Mouse (Mus musculus) limb, embryonic 11.5 days (tissue): ENCODE measurements at regions not wholly inside any gene's neighbourhood (a gene's known extent, or its start where the extent isn't known, plus 50 kb on each side); places are given as distances from the start of the nearest gene placed in this dataset.
"Not testable (repeated sequence)": the region's sequence is repeated elsewhere in the genome, so short reads cannot be mapped to it uniquely, and the experiment has no call there.

ENCODE experiments used
- ATAC-seq: fragments of 200-750 bp; cut with Nextera tagmentation; 2 replicates; pipeline ENCODE4 v1.8.0; 2017; ENCODE audit warnings: low read depth; ENCODE audit not compliant: insufficient number of reproducible peaks, low FRiP score, low TSS enrichment
- DNase-seq: peaks from one replicate; pipeline ENCODE4 v3.0.0-alpha.2; 2015; ENCODE audit warnings: low spot score
- H3K27ac ChIP-seq: fragments of 300-500 bp; sonication (generic); replicated peaks from 2 replicates; pipeline ENCODE4 v1.5.1; 2014; ENCODE audit warnings: low read depth, mild to moderate bottlenecking, low read length
- H3K27me3 ChIP-seq: fragments of 300-500 bp; sonication (generic); 2 replicates; pipeline ENCODE4 v1.6.1; 2014; ENCODE audit warnings: mild to moderate bottlenecking, low read length, mixed read lengths; ENCODE audit not compliant: control insufficient read depth, insufficient read depth
- H3K36me3 ChIP-seq: fragments of 300-500 bp; sonication (generic); 2 replicates; pipeline ENCODE4 v1.6.1; 2014; ENCODE audit warnings: mild to moderate bottlenecking, low read length, moderate library complexity, mixed read lengths; ENCODE audit not compliant: control insufficient read depth, insufficient read depth
- H3K4me1 ChIP-seq: fragments of 300-500 bp; sonication (generic); 2 replicates; pipeline ENCODE4 v1.6.1; 2014; ENCODE audit warnings: low read length, mixed read lengths; ENCODE audit not compliant: control insufficient read depth, insufficient read depth
- H3K4me2 ChIP-seq: fragments of 300-500 bp; sonication (generic); 2 replicates; pipeline ENCODE4 v1.6.1; 2014; ENCODE audit warnings: low read depth, mild to moderate bottlenecking, moderate library complexity; ENCODE audit not compliant: severe bottlenecking
- H3K4me3 ChIP-seq: fragments of 300-500 bp; sonication (generic); 2 replicates; pipeline ENCODE4 v1.5.1; 2014; ENCODE audit warnings: low read depth, low read length
- H3K9ac ChIP-seq: fragments of 300-500 bp; sonication (generic); 2 replicates; pipeline ENCODE4 v1.6.1; 2014; ENCODE audit warnings: mild to moderate bottlenecking, low read length
- H3K9me3 ChIP-seq: fragments of 300-500 bp; sonication (generic); 2 replicates; pipeline ENCODE4 v1.6.1; 2016; ENCODE audit warnings: low read length; ENCODE audit not compliant: control insufficient read depth
- WGBS: fragments of 180-500 bp; shearing (Covaris S2); extraction: QIAGEN DNeasy Blood & Tissue Kit; methylation state at CpG from one replicate; pipeline ENCODE4 v1.1.7; 2014; 5-methylcytosine and 5-hydroxymethylcytosine counted together

- H3K27me3 ChIP-seq, result no peaks in the 10 kb centered on the region
- H3K36me3 ChIP-seq, result no peaks in the 10 kb centered on the region
- no peak overlapping the region for H3K4me3 ChIP-seq
- H3K27ac ChIP-seq, result no peak overlapping the region
- WGBS, result 61% methylated on average over 9 of the region's 9 CpGs
- peaks cover 16% of the 10 kb centered on the region for H3K4me1 ChIP-seq
- ATAC-seq (no peak), DNase-seq (no peak)
- no peak overlapping the region for H3K4me2 ChIP-seq
- H3K9ac ChIP-seq, result no peak overlapping the region
- no peaks in the 10 kb centered on the region for H3K9me3 ChIP-seq
These were observed 80.9 kb upstream of the Gm5148 start for GRCm38 (mm10) chr3:37804941-37805804.

- Histone ChIP-seq H3K36me3 (no peaks in the 10 kb centered on the region), H3K27ac (no peak overlapping the region), H3K4me1 (peaks cover 16% of the 10 kb centered on the region), H3K27me3 (no peaks in the 10 kb centered on the region), H3K4me2 (no peak overlapping the region), H3K9me3 (no peaks in the 10 kb centered on the region), H3K4me3 (no peak overlapping the region), H3K9ac (no peak overlapping the region)
- ATAC-seq (no peak), DNase-seq (no peak)
- WGBS, result 57% methylated on average over 5 of the region's 5 CpGs
These were observed 80.0 kb upstream of the Gm5148 start for GRCm38 (mm10) chr3:37804261-37804660.

- H3K4me3 ChIP-seq, DNase-seq, H3K27me3 ChIP-seq, H3K27ac ChIP-seq, H3K4me2 ChIP-seq, H3K36me3 ChIP-seq, H3K9ac ChIP-seq, H3K9me3 ChIP-seq, ATAC-seq: not testable (repeated sequence)
- peaks cover 16% of the 10 kb centered on the region for H3K4me1 ChIP-seq
- WGBS, result 94% methylated on average over 5 of the region's 5 CpGs
These were observed 79.5 kb upstream of the Gm5148 start for GRCm38 (mm10) chr3:37803781-37804180.

- DNase-seq, result no peak
- Histone ChIP-seq H3K9ac (no peak overlapping the region), H3K9me3 (no peaks in the 10 kb centered on the region), H3K36me3 (no peaks in the 10 kb centered on the region), H3K4me3 (no peak overlapping the region), H3K27ac (no peak overlapping the region), H3K27me3 (no peaks in the 10 kb centered on the region), H3K4me1 (peaks cover 16% of the 10 kb centered on the region), H3K4me2 (no peak overlapping the region)
- no peak for ATAC-seq
- 84% methylated on average over 2 of the region's 2 CpGs for WGBS
These were observed 77.3 kb upstream of the Gm5148 start for GRCm38 (mm10) chr3:37801551-37801950.

- Histone ChIP-seq H3K4me2 (no peak overlapping the region), H3K4me3 (no peak overlapping the region), H3K27me3 (no peaks in the 10 kb centered on the region), H3K27ac (no peak overlapping the region), H3K4me1 (peaks cover 8% of the 10 kb centered on the region), H3K9me3 (no peaks in the 10 kb centered on the region), H3K9ac (no peak overlapping the region), H3K36me3 (no peaks in the 10 kb centered on the region)
- ATAC-seq (no peak), DNase-seq (no peak)
- 77% methylated on average over 6 of the region's 6 CpGs for WGBS
These were observed 75.5 kb upstream of the Gm5148 start for GRCm38 (mm10) chr3:37799809-37800208.

- Histone ChIP-seq H3K4me1 (peaks cover 15% of the 10 kb centered on the region), H3K9me3 (no peaks in the 10 kb centered on the region), H3K4me3 (no peak overlapping the region), H3K27ac (no peak overlapping the region), H3K27me3 (no peaks in the 10 kb centered on the region), H3K36me3 (no peaks in the 10 kb centered on the region), H3K9ac (no peak overlapping the region), H3K4me2 (no peak overlapping the region)
- WGBS, result 40% methylated on average over 7 of the region's 7 CpGs
- 0 out of 2 replicates have a peak, but pooled peaks have one; percentile 38 for ATAC-seq
- DNase-seq, result peak; percentile 45
These were observed 65.4 kb upstream of the Gm5148 start for GRCm38 (mm10) chr3:37789711-37790110.

GRCm38 (mm10) chr3:37789143-37789697 is 64.9 kb upstream of the Gm5148 start:
- ATAC-seq (0 out of 2 replicates have a peak, but pooled peaks have one; percentile 12), DNase-seq (peak; percentile 38)
- H3K36me3 ChIP-seq, result no peaks in the 10 kb centered on the region
- no peaks in the 10 kb centered on the region for H3K27me3 ChIP-seq
- no peak overlapping the region for H3K27ac ChIP-seq
- H3K4me3 ChIP-seq, result no peak overlapping the region
- 56% methylated on average over 11 of the region's 11 CpGs for WGBS
- H3K4me1 ChIP-seq, result peaks cover 15% of the 10 kb centered on the region
- no peaks in the 10 kb centered on the region for H3K9me3 ChIP-seq
- H3K9ac ChIP-seq, result no peak overlapping the region
- H3K4me2 ChIP-seq, result no peak overlapping the region

- WGBS, result 47% methylated on average over 9 of the region's 9 CpGs
- ATAC-seq, result no peak
- H3K4me2 ChIP-seq, result no peak overlapping the region
- no peak overlapping the region for H3K9ac ChIP-seq
- DNase-seq, result peak; percentile 47
- no peaks in the 10 kb centered on the region for H3K9me3 ChIP-seq
- no peaks in the 10 kb centered on the region for H3K36me3 ChIP-seq
- peak overlapping the region; percentile 55; the same call in 1 of the 2 replicates for H3K27ac ChIP-seq
- H3K4me3 ChIP-seq, result no peak overlapping the region
- H3K27me3 ChIP-seq, result no peaks in the 10 kb centered on the region
- H3K4me1 ChIP-seq, result peaks cover 15% of the 10 kb centered on the region
These were observed 64.1 kb upstream of the Gm5148 start for GRCm38 (mm10) chr3:37788366-37788765.
